Mouse (Mus musculus): ENCODE results near the gene Snx21. TPM values are rescaled to one million over a fixed set of nuclear protein-coding genes. Genes with fewer than 3 reads are reported as not detected.

Gene Snx21
- polyA plus RNA-seq, 1 experiment from 2014 or later: 10.4 TPM

DNA sequence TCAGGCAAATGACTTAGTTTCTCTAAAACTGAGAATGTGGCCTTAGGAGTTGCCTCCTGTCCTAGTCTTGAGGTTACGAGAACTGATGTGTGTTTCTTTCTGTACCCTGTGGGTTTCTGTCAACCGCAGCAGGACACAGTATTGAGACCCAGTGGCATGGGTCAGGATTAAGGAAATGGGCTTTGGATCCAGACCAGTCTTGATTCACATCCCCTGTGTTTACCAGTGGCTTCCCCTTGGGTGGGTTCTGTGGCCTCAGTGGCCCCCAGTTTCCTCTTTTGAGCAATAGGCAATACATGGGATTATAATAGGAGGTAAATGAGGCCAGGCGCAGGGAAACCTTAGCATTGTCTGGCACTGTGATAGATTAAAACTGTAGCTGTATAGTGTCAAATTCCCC, 1.4 kb downstream of the Snx21 start:
- no peaks in the 10 kb centered on the region for H3K9me3 ChIP-seq (ENCODE audit: control insufficient read depth, low read length)
- no peak for ATAC-seq (ENCODE audit: low FRiP score)
- no peak overlapping the region for H3K9ac ChIP-seq (ENCODE audit: low read length)
- no peaks in the 10 kb centered on the region for H3K27me3 ChIP-seq (ENCODE audit: control insufficient read depth, insufficient read depth, low read length)
- H3K36me3 ChIP-seq (ENCODE audit: control insufficient read depth, insufficient read depth, low read length): peaks cover under 1% of the 10 kb centered on the region; the same call in 1 of the 2 replicates
- WGBS: 87% methylated on average over 3 of the region's 3 CpGs
- no peak for DNase-seq (ENCODE audit: low spot score, missing footprints)
- H3K4me1 ChIP-seq (ENCODE audit: control insufficient read depth, insufficient read depth, low read length): peaks cover 8% of the 10 kb centered on the region
- no peak overlapping the region for H3K27ac ChIP-seq (ENCODE audit: low read depth, low read length)
- H3K4me2 ChIP-seq: no peak overlapping the region; the same call in 1 of the 2 replicates
- no peak overlapping the region for H3K4me3 ChIP-seq (ENCODE audit: low read depth, low read length)

DNA sequence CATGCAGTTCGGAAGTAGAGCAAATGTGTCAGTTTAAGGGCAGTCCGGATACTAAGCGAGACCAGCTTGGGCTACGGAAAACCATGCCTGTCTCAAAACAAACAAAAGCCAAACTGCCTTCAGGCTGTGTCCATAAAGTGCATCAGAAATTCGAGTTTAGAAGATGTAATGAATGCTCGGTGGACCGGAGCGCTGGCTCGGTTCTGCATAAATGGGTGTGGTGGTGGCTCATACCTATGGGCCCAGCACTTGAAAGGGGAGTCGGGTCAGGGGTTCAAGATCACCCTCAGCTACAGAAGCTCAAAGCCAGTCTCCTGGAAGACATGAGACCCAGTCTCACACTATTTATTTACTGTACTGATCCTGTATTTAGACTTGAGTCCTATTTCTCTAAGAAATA, 2.2 kb downstream of the Snx21 start:
- WGBS: 82% methylated on average over 10 of the region's 10 CpGs
- no peak overlapping the region for H3K4me2 ChIP-seq
- H3K36me3 ChIP-seq (ENCODE audit: control insufficient read depth, insufficient read depth, low read length): peaks cover 5% of the 10 kb centered on the region; the same call in 1 of the 2 replicates
- H3K27me3 ChIP-seq (ENCODE audit: control insufficient read depth, insufficient read depth, low read length): no peaks in the 10 kb centered on the region
- DNase-seq (ENCODE audit: low spot score, missing footprints) (no peak), ATAC-seq (ENCODE audit: low FRiP score) (no peak)
- no peaks in the 10 kb centered on the region for H3K9me3 ChIP-seq (ENCODE audit: control insufficient read depth, low read length)
- no peak overlapping the region for H3K4me3 ChIP-seq (ENCODE audit: low read depth, low read length)
- no peak overlapping the region for H3K9ac ChIP-seq (ENCODE audit: low read length)
- peaks cover 8% of the 10 kb centered on the region for H3K4me1 ChIP-seq (ENCODE audit: control insufficient read depth, insufficient read depth, low read length)
- no peak overlapping the region for H3K27ac ChIP-seq (ENCODE audit: low read depth, low read length)

DNA sequence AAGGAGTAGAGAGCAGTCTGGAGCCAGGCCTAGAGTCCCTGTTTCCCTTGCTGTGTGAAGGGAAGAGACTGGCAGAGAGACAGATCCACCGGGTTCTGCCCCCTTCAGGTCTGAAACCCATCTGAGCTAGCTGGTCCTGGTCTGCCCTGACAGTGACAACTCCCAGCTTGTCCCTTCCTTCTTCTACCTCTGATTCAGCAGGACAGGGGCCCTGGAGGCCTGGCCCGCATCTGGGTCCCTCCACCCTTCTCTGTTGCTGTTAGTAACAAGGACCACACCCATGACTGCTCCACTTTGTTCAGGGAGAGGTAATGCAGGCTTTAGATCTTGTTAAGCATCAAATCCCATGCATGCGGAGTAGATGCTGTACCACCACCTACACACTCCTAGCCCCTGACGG, 2.8 kb downstream of the Snx21 start:
- Histone ChIP-seq H3K27me3 (ENCODE audit: control insufficient read depth, insufficient read depth, low read length) (no peaks in the 10 kb centered on the region), H3K4me1 (ENCODE audit: control insufficient read depth, insufficient read depth, low read length) (peaks cover 8% of the 10 kb centered on the region), H3K36me3 (ENCODE audit: control insufficient read depth, insufficient read depth, low read length) (peaks cover 8% of the 10 kb centered on the region; the same call in 1 of the 2 replicates), H3K9me3 (ENCODE audit: control insufficient read depth, low read length) (no peaks in the 10 kb centered on the region), H3K4me2 (no peak overlapping the region), H3K9ac (ENCODE audit: low read length) (no peak overlapping the region), H3K4me3 (ENCODE audit: low read depth, low read length) (no peak overlapping the region), H3K27ac (ENCODE audit: low read depth, low read length) (no peak overlapping the region)
- no peak for ATAC-seq (ENCODE audit: low FRiP score)
- WGBS: 77% methylated on average over 4 of the region's 4 CpGs
- DNase-seq (ENCODE audit: low spot score, missing footprints): no peak

DNA sequence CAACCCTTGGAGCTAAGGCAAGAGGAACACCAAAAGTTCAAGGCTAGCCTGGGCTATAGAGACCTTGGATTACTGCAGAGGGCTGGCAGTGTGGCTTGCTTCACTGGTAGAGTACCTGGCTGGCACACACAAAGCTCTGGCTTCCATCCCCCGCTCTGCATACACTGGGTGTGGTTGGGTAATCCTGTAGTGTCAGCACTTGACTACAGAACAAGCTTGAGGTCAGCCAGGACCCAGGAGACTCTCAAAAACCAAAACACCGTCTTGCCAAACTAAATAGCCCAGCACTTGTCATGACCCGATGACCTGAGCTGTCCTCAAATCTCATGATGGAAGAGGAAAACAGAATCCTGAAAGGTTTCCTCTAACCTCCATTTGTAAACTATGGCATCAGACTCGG, 4.8 kb downstream of the Snx21 start:
- H3K4me3 ChIP-seq (ENCODE audit: low read depth, low read length): no peak overlapping the region
- no peaks in the 10 kb centered on the region for H3K9me3 ChIP-seq (ENCODE audit: control insufficient read depth, low read length)
- H3K9ac ChIP-seq (ENCODE audit: low read length): no peak overlapping the region
- 83% methylated on average over 4 of the region's 4 CpGs for WGBS
- peaks cover 8% of the 10 kb centered on the region; the same call in 1 of the 2 replicates for H3K36me3 ChIP-seq (ENCODE audit: control insufficient read depth, insufficient read depth, low read length)
- H3K4me2 ChIP-seq: no peak overlapping the region
- peaks cover 3% of the 10 kb centered on the region for H3K4me1 ChIP-seq (ENCODE audit: control insufficient read depth, insufficient read depth, low read length)
- ATAC-seq (ENCODE audit: low FRiP score): no peak
- no peak overlapping the region for H3K27ac ChIP-seq (ENCODE audit: low read depth, low read length)
- no peak for DNase-seq (ENCODE audit: low spot score, missing footprints)
- no peaks in the 10 kb centered on the region for H3K27me3 ChIP-seq (ENCODE audit: control insufficient read depth, insufficient read depth, low read length)

DNA sequence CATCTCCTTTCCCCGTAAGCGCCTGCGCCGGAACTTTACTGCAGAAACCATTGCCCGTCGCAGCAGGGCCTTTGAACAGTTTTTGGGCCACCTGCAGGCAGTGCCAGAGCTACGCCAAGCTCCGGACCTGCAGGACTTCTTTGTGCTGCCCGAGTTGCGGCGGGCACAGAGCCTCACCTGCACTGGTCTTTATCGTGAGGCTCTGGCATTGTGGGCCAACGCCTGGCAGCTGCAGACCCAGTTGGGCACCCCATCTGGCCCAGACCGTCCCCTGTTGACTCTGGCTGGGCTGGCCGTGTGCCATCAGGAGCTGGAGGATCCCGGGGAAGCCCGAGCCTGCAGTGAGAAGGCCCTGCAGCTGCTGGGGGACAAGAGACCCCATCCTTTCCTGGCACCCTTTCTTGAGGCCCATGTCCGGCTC, 6.2 kb downstream of the Snx21 start:
- no peaks in the 10 kb centered on the region for H3K4me1 ChIP-seq (ENCODE audit: control insufficient read depth, insufficient read depth, low read length)
- H3K4me2 ChIP-seq: no peak overlapping the region
- H3K36me3 ChIP-seq (ENCODE audit: control insufficient read depth, insufficient read depth, low read length): peaks cover 10% of the 10 kb centered on the region
- no peak for ATAC-seq (ENCODE audit: low FRiP score)
- 96% methylated on average over 18 of the region's 18 CpGs for WGBS
- H3K27me3 ChIP-seq (ENCODE audit: control insufficient read depth, insufficient read depth, low read length): no peaks in the 10 kb centered on the region
- DNase-seq (ENCODE audit: low spot score, missing footprints): no peak
- no peak overlapping the region for H3K9ac ChIP-seq (ENCODE audit: low read length)
- H3K9me3 ChIP-seq (ENCODE audit: control insufficient read depth, low read length): no peaks in the 10 kb centered on the region
- no peak overlapping the region for H3K4me3 ChIP-seq (ENCODE audit: low read depth, low read length)
- H3K27ac ChIP-seq (ENCODE audit: low read depth, low read length): no peak overlapping the region

DNA sequence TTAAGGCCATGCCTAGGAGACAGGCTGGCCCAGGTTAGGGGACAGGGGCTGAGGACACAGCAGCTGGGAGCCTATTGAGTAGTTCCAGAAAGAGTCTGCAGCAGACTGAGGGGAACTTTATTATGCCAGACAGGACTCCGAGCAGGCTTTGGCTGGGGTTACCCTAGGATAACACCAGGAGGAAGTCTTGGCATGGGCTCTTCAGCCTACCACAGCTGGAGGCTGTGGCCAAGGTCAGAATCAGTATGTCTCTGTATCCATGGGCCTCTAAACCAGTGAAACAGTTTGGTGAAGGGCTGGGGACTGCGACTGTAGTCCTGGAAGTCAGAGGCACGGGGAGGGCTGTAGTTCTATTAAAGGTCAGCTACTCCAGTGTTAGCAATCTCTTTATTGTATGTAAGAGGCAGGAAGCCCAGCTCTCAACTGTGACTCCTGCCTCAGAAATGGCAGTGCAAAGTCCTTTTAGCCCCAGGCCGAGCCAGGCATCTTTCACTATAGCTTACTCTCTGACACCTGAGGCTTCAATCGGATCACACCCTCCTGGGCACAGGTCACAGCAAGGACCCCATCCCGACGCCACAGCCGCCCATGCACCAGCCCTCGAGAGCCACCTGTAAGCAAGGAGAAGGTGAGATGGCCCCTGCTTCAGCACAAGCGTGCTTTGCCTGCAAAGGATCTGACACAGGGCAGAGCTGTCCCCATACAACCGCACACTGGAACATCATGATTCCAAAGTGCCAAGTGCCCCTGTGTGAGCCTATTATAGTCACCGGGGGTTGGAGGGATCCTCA, 7.0 kb downstream of the Snx21 start:
- Histone ChIP-seq H3K9ac (ENCODE audit: low read length) (no peak overlapping the region), H3K27me3 (ENCODE audit: control insufficient read depth, insufficient read depth, low read length) (no peaks in the 10 kb centered on the region), H3K4me1 (ENCODE audit: control insufficient read depth, insufficient read depth, low read length) (no peaks in the 10 kb centered on the region), H3K27ac (ENCODE audit: low read depth, low read length) (no peak overlapping the region), H3K9me3 (ENCODE audit: control insufficient read depth, low read length) (no peaks in the 10 kb centered on the region), H3K4me3 (ENCODE audit: low read depth, low read length) (no peak overlapping the region), H3K4me2 (no peak overlapping the region), H3K36me3 (ENCODE audit: control insufficient read depth, insufficient read depth, low read length) (peaks cover 12% of the 10 kb centered on the region)
- DNase-seq (ENCODE audit: low spot score, missing footprints) (peak; percentile 86), ATAC-seq (ENCODE audit: low FRiP score) (no peak)
- WGBS: 93% methylated on average over 12 of the region's 12 CpGs

DNA sequence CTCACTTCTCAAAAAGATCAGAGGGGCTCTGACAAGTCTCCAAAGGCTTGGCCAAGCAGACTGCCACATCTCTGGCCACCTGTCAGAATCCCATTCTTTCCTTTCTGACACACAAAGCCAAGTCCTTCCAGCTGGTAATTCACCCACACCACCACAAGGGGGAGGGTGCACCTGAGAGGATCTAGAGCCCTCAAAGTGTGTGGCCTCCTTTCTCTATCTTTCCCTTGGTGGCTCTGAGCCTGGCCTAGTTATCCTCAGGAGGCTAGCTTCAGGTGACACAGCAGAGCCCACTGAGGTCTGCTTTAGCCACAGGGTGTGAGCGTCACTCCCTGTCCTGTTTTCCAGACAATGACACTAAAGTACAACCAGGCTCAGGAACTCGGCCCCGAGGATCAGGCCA, 7.6 kb downstream of the Snx21 start:
- peak; percentile 95 for DNase-seq (ENCODE audit: low spot score, missing footprints)
- Histone ChIP-seq H3K4me2 (no peak overlapping the region), H3K4me1 (ENCODE audit: control insufficient read depth, insufficient read depth, low read length) (no peaks in the 10 kb centered on the region), H3K36me3 (ENCODE audit: control insufficient read depth, insufficient read depth, low read length) (peaks cover 12% of the 10 kb centered on the region), H3K9ac (ENCODE audit: low read length) (no peak overlapping the region), H3K27ac (ENCODE audit: low read depth, low read length) (no peak overlapping the region), H3K9me3 (ENCODE audit: control insufficient read depth, low read length) (no peaks in the 10 kb centered on the region), H3K4me3 (ENCODE audit: low read depth, low read length) (no peak overlapping the region), H3K27me3 (ENCODE audit: control insufficient read depth, insufficient read depth, low read length) (no peaks in the 10 kb centered on the region)
- WGBS: 93% methylated on average over 3 of the region's 3 CpGs
- ATAC-seq (ENCODE audit: low FRiP score): no peak

DNA sequence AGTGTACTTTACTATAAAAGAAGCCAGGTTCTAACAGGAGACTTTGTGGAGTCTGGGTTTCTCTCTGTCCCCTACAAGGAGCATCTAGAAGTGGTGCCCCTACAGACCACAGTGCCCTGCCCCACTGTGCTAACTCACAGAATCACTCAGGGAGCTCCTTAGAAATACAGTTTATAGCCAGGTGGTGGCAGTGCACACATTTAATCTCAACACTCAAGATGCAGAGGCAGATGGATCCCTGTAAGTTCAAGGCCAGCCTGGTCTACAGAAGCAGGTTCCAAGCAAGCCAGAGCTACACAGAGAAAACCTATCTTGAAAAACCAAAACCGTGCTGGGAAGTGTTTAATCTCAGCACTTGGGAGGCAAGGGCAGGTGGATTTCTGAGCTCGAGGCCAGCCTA, 8.1 kb downstream of the Snx21 start:
- no peak overlapping the region for H3K27ac ChIP-seq (ENCODE audit: low read depth, low read length)
- 89% methylated on average over 2 of the region's 2 CpGs for WGBS

DNA sequence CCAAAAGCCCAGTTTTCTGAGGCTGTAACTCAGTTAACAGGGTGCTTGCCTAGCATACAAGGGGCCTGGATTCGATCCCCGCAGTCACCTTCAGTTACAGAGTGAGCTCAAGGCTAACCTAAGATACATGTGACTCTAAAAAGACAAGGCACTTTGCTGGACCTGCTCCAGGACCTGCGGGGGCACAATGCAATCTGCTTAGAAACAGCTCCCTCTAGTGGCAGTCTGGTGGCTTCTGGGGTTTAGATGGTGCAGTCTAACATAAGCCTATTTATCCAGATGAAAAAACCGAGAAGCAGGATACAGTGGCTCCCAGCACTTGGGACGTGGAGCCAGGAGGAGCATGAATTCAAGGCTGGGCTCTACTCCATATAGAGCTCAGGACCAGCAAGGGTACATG, 8.7 kb downstream of the Snx21 start:
- 41% methylated on average over 5 of the region's 5 CpGs for WGBS

More for the DNA sequence above, 8.1 kb downstream of the Snx21 start:
- no peak overlapping the region for H3K4me3 ChIP-seq (ENCODE audit: low read depth, low read length)
- no peak overlapping the region for H3K9ac ChIP-seq (ENCODE audit: low read length)
- H3K36me3 ChIP-seq (ENCODE audit: control insufficient read depth, insufficient read depth, low read length): peaks cover 12% of the 10 kb centered on the region
- DNase-seq (ENCODE audit: low spot score, missing footprints): no peak
- ATAC-seq (ENCODE audit: low FRiP score): no peak
- no peaks in the 10 kb centered on the region for H3K9me3 ChIP-seq (ENCODE audit: control insufficient read depth, low read length)
- H3K27me3 ChIP-seq (ENCODE audit: control insufficient read depth, insufficient read depth, low read length): no peaks in the 10 kb centered on the region
- H3K4me2 ChIP-seq: no peak overlapping the region
- no peaks in the 10 kb centered on the region for H3K4me1 ChIP-seq (ENCODE audit: control insufficient read depth, insufficient read depth, low read length)

More for the DNA sequence above, 8.7 kb downstream of the Snx21 start:
- no peaks in the 10 kb centered on the region for H3K4me1 ChIP-seq (ENCODE audit: control insufficient read depth, insufficient read depth, low read length)
- no peak overlapping the region for H3K4me2 ChIP-seq
- no peaks in the 10 kb centered on the region for H3K27me3 ChIP-seq (ENCODE audit: control insufficient read depth, insufficient read depth, low read length)
- H3K9me3 ChIP-seq (ENCODE audit: control insufficient read depth, low read length): no peaks in the 10 kb centered on the region
- H3K9ac ChIP-seq (ENCODE audit: low read length): no peak overlapping the region
- H3K27ac ChIP-seq (ENCODE audit: low read depth, low read length): no peak overlapping the region
- no peak overlapping the region for H3K4me3 ChIP-seq (ENCODE audit: low read depth, low read length)
- DNase-seq (ENCODE audit: low spot score, missing footprints) (peak; percentile 96), ATAC-seq (ENCODE audit: low FRiP score) (peak; percentile 65; the same call in 1 of the 2 replicates)
- H3K36me3 ChIP-seq (ENCODE audit: control insufficient read depth, insufficient read depth, low read length): peaks cover 12% of the 10 kb centered on the region

Measured in midbrain, embryonic 11.5 days (tissue).